Comparison of ENCODE assay signal across 21 mouse cellular contexts in the genomic region with DNA sequence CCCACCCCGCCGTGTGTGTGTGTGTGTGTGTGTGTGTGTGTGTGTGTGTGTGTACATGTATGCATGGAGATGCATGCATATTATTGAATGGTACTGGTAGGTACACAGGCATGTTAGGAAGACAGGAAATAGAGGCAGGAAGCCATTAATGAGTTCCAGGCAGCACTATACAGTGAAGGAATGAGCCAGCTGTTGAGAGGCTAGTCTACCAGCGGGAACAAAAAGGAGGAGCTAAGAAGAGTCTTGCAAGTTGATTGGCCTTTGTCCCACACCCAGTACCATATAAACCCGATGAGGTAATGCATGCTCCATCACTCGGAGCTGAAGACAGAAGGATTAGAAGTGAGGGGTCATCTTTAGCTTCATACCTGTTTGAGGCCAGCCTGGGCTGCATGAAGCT. TPM values are rescaled to one million over a fixed set of nuclear protein-coding genes. Genes with fewer than 3 reads are reported as not detected.
DNase-seq lines count a peak whose midpoint lies in the region; ATAC-seq and TF ChIP-seq lines count a peak whose summit lies in the region.
"Had no signal": no experiment of that assay in that cellular context is flagged by ENCODE, and none has a peak within 500 bp of the region (broad histone marks: within the 10 kb centered on the region; RNA-seq: fewer than 3 reads in every experiment).

No protein-coding gene starts in this region.

- H3K36me3 ChIP-seq in kidney, embryonic 14.5 days (ENCODE audit: control insufficient read depth, insufficient read depth, low read length) = peaks cover 36% of the 10 kb centered on the region; the same call in 1 of the 2 replicates
- H3K36me3 ChIP-seq in embryonic facial prominence, embryonic 14.5 days (ENCODE audit: control insufficient read depth, insufficient read depth, low read length) = peaks cover 48% of the 10 kb centered on the region
- H3K36me3 ChIP-seq in intestine, postnatal 0 days (ENCODE audit: control insufficient read depth, insufficient read depth) = peaks cover 65% of the 10 kb centered on the region

- intact Hi-C loops in left cerebral cortex, postnatal 25 days (cut with DNase I) = no loop called here

- TF ChIP-seq CTCF in intestine, postnatal 0 days (IDR thresholded peaks at IDR 0.05; ENCODE audit: low read depth) = no peak

- no peak for DNase-seq in kidney, postnatal 25 days
- peak; percentile 63 for DNase-seq in R1 (ENCODE audit: low read depth, low spot score)
- peak; percentile 54 for DNase-seq in embryonic facial prominence, embryonic 14.5 days (ENCODE audit: low spot score)
- no peak for DNase-seq in cerebellum, adult 8-10 months
- no peak for DNase-seq in layer of hippocampus, adult 11-12 months (ENCODE audit: low spot score)
- DNase-seq in left cerebral cortex, postnatal 25 days (ENCODE audit: low spot score in 2 of 2) = no peak
- DNase-seq: B cell, adult 2 months; cerebellum, adult 9-11 months; forebrain, postnatal 0 days; gastrocnemius, adult 2 months; heart, postnatal 4 days; kidney, adult 18-20 months; liver, embryonic 13.5 days; lung, postnatal 36 days; thymus, postnatal 25 days had no signal

- H3K4me1 ChIP-seq in kidney, embryonic 14.5 days (ENCODE audit: control insufficient read depth, insufficient read depth, low read length) = no peaks in the 10 kb centered on the region; the same call in 1 of the 2 replicates
- no peaks in the 10 kb centered on the region for H3K4me1 ChIP-seq in embryonic facial prominence, embryonic 14.5 days (ENCODE audit: control insufficient read depth, insufficient read depth, low read length)
- H3K4me1 ChIP-seq in intestine, postnatal 0 days (replicated peaks; ENCODE audit: control insufficient read depth, insufficient read depth, low read length) = no peaks in the 10 kb centered on the region
- H3K4me1 ChIP-seq: heart, embryonic 13.5 days; liver, embryonic 13.5 days had no signal

- no peak overlapping the region for H3K4me3 ChIP-seq in kidney, embryonic 14.5 days (ENCODE audit: low read length)
- no peak overlapping the region for H3K4me3 ChIP-seq in embryonic facial prominence, embryonic 14.5 days (ENCODE audit: low read depth, low read length)
- H3K4me3 ChIP-seq in intestine, postnatal 0 days (ENCODE audit: low read depth, low read length) = no peak overlapping the region
- H3K4me3 ChIP-seq: gastrocnemius, adult 2 months; heart, embryonic 13.5 days; liver, embryonic 13.5 days; midbrain, embryonic 10.5 days; myocyte; neural tube, embryonic 15.5 days had no signal

- H3K27ac ChIP-seq in kidney, embryonic 14.5 days (ENCODE audit: low read depth, low read length) = no peak overlapping the region
- H3K27ac ChIP-seq in embryonic facial prominence, embryonic 14.5 days (replicated peaks; ENCODE audit: low read depth, low read length) = no peak overlapping the region
- no peak overlapping the region for H3K27ac ChIP-seq in intestine, postnatal 0 days (ENCODE audit: low read depth, low read length)
- H3K27ac ChIP-seq: gastrocnemius, adult 2 months; heart, embryonic 13.5 days; liver, embryonic 13.5 days; midbrain, embryonic 10.5 days; neural tube, embryonic 15.5 days had no signal

- H3K9ac ChIP-seq in kidney, embryonic 14.5 days (ENCODE audit: low read depth, low read length) = no peak overlapping the region
- H3K9ac ChIP-seq in embryonic facial prominence, embryonic 14.5 days (ENCODE audit: low read depth, low read length) = no peak overlapping the region
- no peak overlapping the region for H3K9ac ChIP-seq in intestine, postnatal 0 days (ENCODE audit: low read depth, low read length)
- H3K9ac ChIP-seq: forebrain, postnatal 0 days; heart, embryonic 13.5 days; liver, embryonic 13.5 days; neural tube, embryonic 15.5 days had no signal

- 57% methylated on average over 5 of the region's 5 CpGs for WGBS in kidney, embryonic 14.5 days
- WGBS in embryonic facial prominence, embryonic 14.5 days = 46% methylated on average over 4 of the region's 5 CpGs
- 42% methylated on average over 5 of the region's 5 CpGs for WGBS in intestine, postnatal 0 days

- H3K9me3 ChIP-seq in kidney, embryonic 14.5 days (ENCODE audit: control insufficient read depth, low read length) = no peaks in the 10 kb centered on the region
- H3K9me3 ChIP-seq in embryonic facial prominence, embryonic 14.5 days (ENCODE audit: control insufficient read depth, low read length) = no peaks in the 10 kb centered on the region
- H3K9me3 ChIP-seq in intestine, postnatal 0 days (ENCODE audit: control insufficient read depth) = no peaks in the 10 kb centered on the region
- H3K9me3 ChIP-seq: heart, embryonic 13.5 days; liver, embryonic 13.5 days; midbrain, embryonic 10.5 days; neural tube, embryonic 15.5 days had no signal

- peak; percentile 36; the same call in 1 of the 2 replicates for ATAC-seq in kidney, embryonic 14.5 days (ENCODE audit: low FRiP score, low TSS enrichment)
- 0 out of 2 replicates have a peak, but pooled peaks have one; percentile 19 for ATAC-seq in embryonic facial prominence, embryonic 14.5 days (ENCODE audit: low read depth)
- ATAC-seq in intestine, postnatal 0 days = peak; percentile 52
- ATAC-seq: forebrain, postnatal 0 days had no signal

- H3K27me3 ChIP-seq in kidney, embryonic 14.5 days (ENCODE audit: control insufficient read depth, insufficient read depth, low read length) = no peaks in the 10 kb centered on the region
- no peaks in the 10 kb centered on the region for H3K27me3 ChIP-seq in embryonic facial prominence, embryonic 14.5 days (replicated peaks; ENCODE audit: control insufficient read depth, insufficient read depth, low read length)
- no peaks in the 10 kb centered on the region for H3K27me3 ChIP-seq in intestine, postnatal 0 days (replicated peaks; ENCODE audit: control insufficient read depth, insufficient read depth, low read length)
- H3K27me3 ChIP-seq: heart, embryonic 13.5 days; liver, embryonic 13.5 days; neural tube, embryonic 15.5 days had no signal

- H3K4me2 ChIP-seq in kidney, embryonic 14.5 days (replicated peaks; ENCODE audit: low read depth, low read length) = no peak overlapping the region
- H3K4me2 ChIP-seq in embryonic facial prominence, embryonic 14.5 days (ENCODE audit: low read depth, low read length) = no peak overlapping the region
- H3K4me2 ChIP-seq in intestine, postnatal 0 days (replicated peaks; ENCODE audit: low read depth) = no peak overlapping the region
- H3K4me2 ChIP-seq: heart, embryonic 13.5 days; liver, embryonic 13.5 days; neural tube, embryonic 15.5 days had no signal

RNA-seq across cellular contexts. Expression of a gene that starts 39.7 kb away (rescaled TPM):
- 2.6 and 5.0 TPM in 2 replicates for polyA plus RNA-seq in kidney, embryonic 14.5 days (2014; fragmentation: Nextera tagmentation; extraction: Ambion mirVana)
- polyA plus RNA-seq in embryonic facial prominence, embryonic 14.5 days (2014; fragmentation: Nextera tagmentation; extraction: Ambion mirVana) = 3.8 and 4.1 TPM in 2 replicates
- polyA plus RNA-seq in intestine, postnatal 0 days (2015; fragmentation: Nextera tagmentation; extraction: Ambion mirVana) = 1.4 and 1.5 TPM in 2 replicates
- 1 to 10 TPM; 2.2 to 2.9 TPM for total RNA-seq in left cerebral cortex, postnatal 25 days (2021)

Comparison
In these comparisons a context has a peak if more than half of its experiments do, and no peak if none do; other contexts are left out.
1. DNase-seq: peak in R1 (single experiment) and embryonic facial prominence, embryonic 14.5 days (single experiment); none in kidney, postnatal 25 days (0 of 2), cerebellum, adult 8-10 months (single experiment), layer of hippocampus, adult 11-12 months (single experiment) and left cerebral cortex, postnatal 25 days (0 of 2).
2. Peak in every context shown above with its lines, with median percentiles within 50 percentile points of each other: ATAC-seq.